Comparison of ENCODE assay signal across 27 mouse cellular contexts in the genomic region with DNA sequence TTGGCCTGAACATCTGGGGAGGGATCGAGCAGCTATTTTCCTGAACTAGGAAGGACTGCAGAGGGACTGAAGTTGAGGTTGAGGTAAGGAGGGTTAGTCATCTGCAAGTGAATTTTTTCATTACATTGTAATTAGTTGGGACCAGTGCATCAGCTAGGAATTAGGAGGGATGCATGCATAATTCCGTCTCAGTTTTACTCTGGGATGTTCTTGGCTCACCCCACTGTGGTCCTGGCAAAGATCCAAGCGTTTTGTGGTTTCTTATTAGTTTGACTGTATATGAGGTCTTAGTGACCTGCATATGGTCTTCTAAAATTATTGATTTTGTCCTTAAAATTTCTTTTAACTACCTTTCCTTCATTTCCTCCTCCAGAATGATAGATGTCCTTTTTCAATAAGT.
A peak's percentile ranks its signal among the peaks of the same experiment; 100 is the strongest.
DNase-seq lines count a peak whose midpoint lies in the region; ATAC-seq and TF ChIP-seq lines count a peak whose summit lies in the region.
"Had no signal": no experiment of that assay in that cellular context is flagged by ENCODE, and none has a peak within 500 bp of the region (broad histone marks: within the 10 kb centered on the region; RNA-seq: fewer than 3 reads in every experiment).

No protein-coding gene starts in this region.

- peak; percentile 13 for DNase-seq in forebrain, embryonic 14.5 days (ENCODE audit: low spot score)
- DNase-seq in forebrain, postnatal 0 days, result no peak
- DNase-seq in limb, embryonic 14.5 days (ENCODE audit: low spot score), result peak; percentile 75
- DNase-seq in limb, embryonic 10.5 days (ENCODE audit: low spot score), result no peak
- DNase-seq in Patski (ENCODE audit: low read depth, low spot score), result peak; percentile 33
- no peak for DNase-seq in spleen, postnatal 14 days (ENCODE audit: low spot score in 2 of 2)
- DNase-seq in ovary, postnatal 36 days (ENCODE audit: low spot score), result no peak
- DNase-seq: adrenal gland, adult 2 months; cerebellum, adult 9-10 months; gastrocnemius, adult 2 months; heart, adult 2 months; kidney, adult 2 months; liver, embryonic 13.5 days; lung, adult 18-20 months; midbrain, embryonic 14.5 days; right cerebral cortex, postnatal 25 days; thymus, postnatal 14 days had no signal

- TF ChIP-seq POLR2A in limb, embryonic 14.5 days (IDR thresholded peaks at IDR 0.05; ENCODE audit: borderline replicate concordance, extremely low read depth, insufficient read depth, insufficient read length), result no peak

- in situ Hi-C loops in Patski (cut with MboI; ENCODE audit: low pct_unique_long_range_greater_than_20kb), result no loop called here

- no peak overlapping the region for H3K9ac ChIP-seq in forebrain, embryonic 14.5 days (ENCODE audit: low read length)
- no peak overlapping the region for H3K9ac ChIP-seq in forebrain, postnatal 0 days
- no peak overlapping the region for H3K9ac ChIP-seq in limb, embryonic 14.5 days (ENCODE audit: low read depth, low read length, severe bottlenecking)
- H3K9ac ChIP-seq: forebrain, embryonic 15.5 days; heart, embryonic 12.5 days; limb, embryonic 15.5 days; liver, embryonic 13.5 days; neural tube, embryonic 15.5 days had no signal

- no peak overlapping the region for H3K4me3 ChIP-seq in forebrain, embryonic 14.5 days (ENCODE audit: low read depth, low read length)
- H3K4me3 ChIP-seq in forebrain, postnatal 0 days (ENCODE audit: low read depth, low read length), result no peak overlapping the region
- no peak overlapping the region for H3K4me3 ChIP-seq in limb, embryonic 14.5 days (replicated peaks; ENCODE audit: low read length)
- no peak overlapping the region for H3K4me3 ChIP-seq in limb, embryonic 10.5 days
- no peak overlapping the region for H3K4me3 ChIP-seq in C2C12 (ENCODE audit: insufficient read depth, poor library complexity, severe bottlenecking)
- H3K4me3 ChIP-seq: forebrain, embryonic 15.5 days; gastrocnemius, adult 2 months; heart, adult 2 months; heart, embryonic 12.5 days; hindbrain, embryonic 10.5 days; limb, embryonic 15.5 days; liver, embryonic 13.5 days; megakaryocyte, embryonic 14.5 days; neural tube, embryonic 15.5 days had no signal

- POLR2A ChIA-PET in Patski (lab: Charles Lee), result no interaction called here

- H3K4me1 ChIP-seq in forebrain, embryonic 14.5 days (ENCODE audit: control insufficient read depth, insufficient read depth, low read length), result no peaks in the 10 kb centered on the region
- no peaks in the 10 kb centered on the region for H3K4me1 ChIP-seq in forebrain, postnatal 0 days (ENCODE audit: insufficient read depth)
- H3K4me1 ChIP-seq in limb, embryonic 14.5 days (ENCODE audit: control insufficient read depth, insufficient read depth, low read length), result no peaks in the 10 kb centered on the region
- H3K4me1 ChIP-seq in limb, embryonic 10.5 days, result no peaks in the 10 kb centered on the region
- H3K4me1 ChIP-seq: forebrain, embryonic 15.5 days; heart, embryonic 12.5 days; hindbrain, embryonic 10.5 days; limb, embryonic 15.5 days; liver, embryonic 13.5 days; megakaryocyte, embryonic 14.5 days; neural tube, embryonic 15.5 days had no signal

- ATAC-seq in forebrain, embryonic 14.5 days, result no peak
- no peak for ATAC-seq in forebrain, postnatal 0 days
- no peak for ATAC-seq in limb, embryonic 14.5 days (ENCODE audit: low FRiP score, low read depth)
- ATAC-seq in Patski, result no peak
- ATAC-seq: forebrain, embryonic 15.5 days; hindbrain, embryonic 16.5 days had no signal

- H3K79me2 ChIP-seq in C2C12 (ENCODE audit: control insufficient read depth, insufficient read depth), result no peaks in the 10 kb centered on the region

- H3K36me3 ChIP-seq in forebrain, embryonic 14.5 days (ENCODE audit: control insufficient read depth, insufficient read depth, low read length), result no peaks in the 10 kb centered on the region
- no peaks in the 10 kb centered on the region for H3K36me3 ChIP-seq in forebrain, postnatal 0 days (ENCODE audit: insufficient read depth)
- no peaks in the 10 kb centered on the region for H3K36me3 ChIP-seq in limb, embryonic 14.5 days (ENCODE audit: control insufficient read depth, insufficient read depth, low read length)
- no peaks in the 10 kb centered on the region for H3K36me3 ChIP-seq in limb, embryonic 10.5 days
- H3K36me3 ChIP-seq in C2C12 (ENCODE audit: control insufficient read depth, insufficient read depth), result no peaks in the 10 kb centered on the region
- H3K36me3 ChIP-seq: forebrain, embryonic 15.5 days; G1E; heart, embryonic 12.5 days; hindbrain, embryonic 10.5 days; limb, embryonic 15.5 days; liver, embryonic 13.5 days; neural tube, embryonic 15.5 days had no signal

- CTCF ChIA-PET in Patski (lab: Charles Lee), result interaction anchor here (1.2 to 2.0 kb wide), 2 partner anchors 9 to 12 kb away, joined by 4 to 5 read pairs; no protein-coding TSS in a partner anchor

- no peak overlapping the region for H3ac ChIP-seq in C2C12 (ENCODE audit: control insufficient read depth, insufficient read length, low read depth)

- 68% methylated on average over 3 of the region's 3 CpGs for WGBS in forebrain, embryonic 14.5 days
- 60% methylated on average over 3 of the region's 3 CpGs for WGBS in forebrain, postnatal 0 days
- WGBS in limb, embryonic 14.5 days, result 49% methylated on average over 3 of the region's 3 CpGs
- 85% methylated on average over 3 of the region's 3 CpGs for WGBS in limb, embryonic 10.5 days

- no peaks in the 10 kb centered on the region for H3K9me3 ChIP-seq in forebrain, embryonic 14.5 days (replicated peaks; ENCODE audit: control insufficient read depth, low read length)
- H3K9me3 ChIP-seq in forebrain, postnatal 0 days (ENCODE audit: low read length), result no peaks in the 10 kb centered on the region
- no peaks in the 10 kb centered on the region for H3K9me3 ChIP-seq in limb, embryonic 14.5 days (ENCODE audit: control insufficient read depth, low read length)
- H3K9me3 ChIP-seq in limb, embryonic 10.5 days (replicated peaks), result no peaks in the 10 kb centered on the region
- H3K9me3 ChIP-seq: forebrain, embryonic 15.5 days; heart, embryonic 12.5 days; hindbrain, embryonic 10.5 days; limb, embryonic 15.5 days; neural tube, embryonic 15.5 days had no signal

- no peaks in the 10 kb centered on the region for H3K27me3 ChIP-seq in forebrain, embryonic 14.5 days (replicated peaks; ENCODE audit: control insufficient read depth, insufficient read depth, low read length)
- H3K27me3 ChIP-seq in forebrain, postnatal 0 days (ENCODE audit: insufficient read depth, low read length), result no peaks in the 10 kb centered on the region
- H3K27me3 ChIP-seq in limb, embryonic 14.5 days (ENCODE audit: control insufficient read depth, insufficient read depth, low read length), result no peaks in the 10 kb centered on the region
- no peaks in the 10 kb centered on the region for H3K27me3 ChIP-seq in limb, embryonic 10.5 days (ENCODE audit: low read depth, poor library complexity, severe bottlenecking)
- H3K27me3 ChIP-seq in C2C12 (ENCODE audit: control insufficient read depth, insufficient read depth, insufficient read length), result no peaks in the 10 kb centered on the region
- no peaks in the 10 kb centered on the region for H3K27me3 ChIP-seq in Patski
- H3K27me3 ChIP-seq: forebrain, embryonic 15.5 days; heart, embryonic 12.5 days; limb, embryonic 15.5 days; liver, embryonic 13.5 days; megakaryocyte, embryonic 14.5 days; neural tube, embryonic 15.5 days had no signal

- H3K4me2 ChIP-seq in forebrain, embryonic 14.5 days (ENCODE audit: low read length), result no peak overlapping the region
- no peak overlapping the region for H3K4me2 ChIP-seq in forebrain, postnatal 0 days (ENCODE audit: low read depth)
- no peak overlapping the region for H3K4me2 ChIP-seq in limb, embryonic 14.5 days (replicated peaks; ENCODE audit: low read depth, low read length, severe bottlenecking)
- H3K4me2 ChIP-seq: forebrain, embryonic 15.5 days; heart, embryonic 12.5 days; limb, embryonic 15.5 days; liver, embryonic 13.5 days; neural tube, embryonic 15.5 days had no signal

- no peak overlapping the region for H3K27ac ChIP-seq in forebrain, embryonic 14.5 days (ENCODE audit: low read depth, low read length)
- no peak overlapping the region for H3K27ac ChIP-seq in forebrain, postnatal 0 days (ENCODE audit: low read depth, low read length)
- H3K27ac ChIP-seq in limb, embryonic 14.5 days (replicated peaks; ENCODE audit: low read depth, low read length), result no peak overlapping the region
- H3K27ac ChIP-seq in limb, embryonic 10.5 days, result no peak overlapping the region
- H3K27ac ChIP-seq: forebrain, embryonic 15.5 days; gastrocnemius, adult 2 months; heart, adult 2 months; hindbrain, embryonic 10.5 days; kidney, postnatal 0 days; limb, embryonic 15.5 days; liver, embryonic 13.5 days; neural tube, embryonic 15.5 days had no signal

- H3K79me3 ChIP-seq in C2C12 (ENCODE audit: low read depth), result no peaks in the 10 kb centered on the region

- no peak for TF ChIP-seq CTCF in forebrain, postnatal 0 days (IDR thresholded peaks at IDR 0.05; ENCODE audit: low read depth)
- TF ChIP-seq CTCF in C2C12 (IDR thresholded peaks at IDR 0.05; ENCODE audit: control insufficient read depth, insufficient read depth, insufficient read length) (no peak), Patski (IDR thresholded peaks at IDR 0.05) (no peak)

TF ChIP-seq in C2C12, 6 proteins besides CTCF, POLR2A, EP300 and RAD21:
- TF ChIP-seq MAX (IDR thresholded peaks at IDR 0.05), result no peak
- TF ChIP-seq CEBPB (IDR thresholded peaks at IDR 0.05; ENCODE audit: low read depth), result no peak
- TF ChIP-seq MYOD1 (IDR thresholded peaks at IDR 0.05; ENCODE audit: control insufficient read depth, insufficient read length, low read depth), result no peak
- TF ChIP-seq FOSL1 (IDR thresholded peaks at IDR 0.05; ENCODE audit: insufficient read depth, low read length, poor library complexity, severe bottlenecking), result peak; percentile 6
- no peak for TF ChIP-seq MYOG (IDR thresholded peaks at IDR 0.05; ENCODE audit: control insufficient read depth, extremely low read depth, insufficient read length)
- no peak for TF ChIP-seq USF1 (IDR thresholded peaks at IDR 0.05; ENCODE audit: low read depth)
TF ChIP-seq in C2C12: peak in this region for 1.

Comparison
In these comparisons a context has a peak if more than half of its experiments do, and no peak if none do; other contexts are left out.
1. DNase-seq: peak in forebrain, embryonic 14.5 days (single experiment), limb, embryonic 14.5 days (single experiment) and Patski (single experiment); none in forebrain, postnatal 0 days (single experiment), limb, embryonic 10.5 days (single experiment), spleen, postnatal 14 days (0 of 2) and ovary, postnatal 36 days (single experiment).